Mouse (Mus musculus) monocyte, adult 2 months (primary cell): ENCODE results near the gene Eef1akmt2.
A peak's percentile ranks its signal among the peaks of the same experiment; 100 is the strongest.

Experiments used
- DNase-seq, 2 experiments: peaks; one replicate each; pipeline ENCODE4 v3.0.0; 2022; ENCODE audit warnings: low spot score in 2 of 2, low read depth in 1 of 2

Gene Eef1akmt2

GRCm38 (mm10) chr7:132811716-132812618, 40.5 kb downstream of the Eef1akmt2 start:
- no peak for DNase-seq

DNA sequence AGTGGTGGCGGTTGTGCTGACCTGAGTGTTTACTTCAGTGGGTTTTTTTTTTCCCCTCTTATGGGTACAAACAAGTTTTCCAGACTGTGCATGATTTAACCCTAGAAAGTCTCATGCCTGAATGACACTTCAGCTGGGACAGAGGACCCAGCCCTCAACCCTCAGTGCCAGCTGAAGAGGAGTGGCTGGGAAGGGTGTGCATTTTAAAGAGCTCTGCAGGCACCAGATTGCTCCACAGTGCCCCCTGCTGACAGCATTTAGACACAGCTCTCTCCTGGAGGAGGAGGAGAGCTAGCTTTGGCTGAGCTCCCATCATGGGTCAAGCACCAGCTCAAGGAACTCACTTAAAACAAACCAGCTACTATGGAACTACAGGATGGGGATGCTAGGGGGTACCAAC, 41.6 kb downstream of the Eef1akmt2 start:
- peak; percentile 66 to 74 for DNase-seq

DNA sequence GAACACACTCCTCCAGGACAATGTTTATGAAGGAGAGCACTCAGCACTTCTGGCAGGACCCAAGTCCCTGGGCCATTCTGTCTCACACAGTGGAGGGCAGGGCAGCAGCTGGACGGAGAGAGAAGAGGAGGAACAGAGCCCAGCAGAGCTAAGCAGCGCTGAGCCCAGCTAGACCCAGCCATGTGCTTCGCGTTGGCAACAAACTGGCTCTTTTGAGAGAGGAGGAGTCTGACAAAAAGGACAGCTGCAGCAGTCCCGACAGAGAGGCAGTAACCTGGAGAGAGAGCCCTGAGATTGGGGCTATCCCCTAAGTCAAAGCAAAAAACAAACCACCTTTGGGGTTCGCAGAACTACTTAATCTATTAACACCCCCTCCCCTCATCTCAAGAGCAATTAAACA, 42.1 kb downstream of the Eef1akmt2 start:
- no peak for DNase-seq

DNA sequence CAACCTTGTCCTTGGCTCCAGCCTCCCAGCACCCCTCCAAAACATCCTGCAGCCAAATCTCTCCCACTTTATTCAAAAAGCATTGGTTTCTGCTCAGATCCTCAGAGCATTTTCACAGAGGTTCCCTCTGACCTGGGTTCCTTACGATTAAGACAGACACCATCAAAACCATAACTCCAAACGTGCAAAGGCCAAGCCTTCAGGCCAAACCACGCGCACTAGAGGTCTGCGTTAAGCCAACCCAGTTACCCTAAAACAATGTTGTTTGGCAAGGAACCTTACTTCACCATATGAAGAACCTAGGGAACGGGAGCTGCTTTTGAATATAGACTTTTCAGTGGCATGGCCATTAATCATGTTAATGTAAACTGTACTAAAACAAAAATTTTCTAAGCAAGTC, 42.8 kb downstream of the Eef1akmt2 start:
- no peak for DNase-seq

- DNase-seq = no peak
These were observed 43.4 kb downstream of the Eef1akmt2 start for GRCm38 (mm10) chr7:132808841-132809682.

GRCm38 (mm10) chr7:132808051-132808796, 44.2 kb downstream of the Eef1akmt2 start:
- DNase-seq = no peak

GRCm38 (mm10) chr7:132806926-132807857, 45.3 kb downstream of the Eef1akmt2 start:
- no peak for DNase-seq

- DNase-seq = no peak
These were observed 46.2 kb downstream of the Eef1akmt2 start for GRCm38 (mm10) chr7:132806286-132806685.

DNA sequence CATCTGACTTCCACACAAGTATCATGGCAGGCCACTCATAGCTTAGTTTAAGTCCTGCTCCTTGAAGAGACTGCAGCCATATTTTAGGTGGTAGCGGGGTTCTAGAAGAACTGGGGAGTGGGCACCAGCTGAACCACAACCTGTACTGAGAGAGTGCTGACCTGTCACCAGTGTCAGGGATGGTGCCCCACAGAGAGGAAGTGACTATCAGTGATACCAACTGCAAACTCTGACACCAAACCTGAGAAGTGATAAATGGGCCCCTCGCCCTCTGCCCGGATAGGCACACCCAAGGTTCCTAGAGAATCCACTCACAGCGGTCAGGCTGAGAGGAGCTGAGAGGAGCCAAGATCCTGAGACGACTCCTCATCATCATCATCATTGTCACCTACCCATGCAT, 47.5 kb downstream of the Eef1akmt2 start:
- DNase-seq = no peak

GRCm38 (mm10) chr7:132804461-132804860, 48.0 kb downstream of the Eef1akmt2 start:
- no peak for DNase-seq

DNA sequence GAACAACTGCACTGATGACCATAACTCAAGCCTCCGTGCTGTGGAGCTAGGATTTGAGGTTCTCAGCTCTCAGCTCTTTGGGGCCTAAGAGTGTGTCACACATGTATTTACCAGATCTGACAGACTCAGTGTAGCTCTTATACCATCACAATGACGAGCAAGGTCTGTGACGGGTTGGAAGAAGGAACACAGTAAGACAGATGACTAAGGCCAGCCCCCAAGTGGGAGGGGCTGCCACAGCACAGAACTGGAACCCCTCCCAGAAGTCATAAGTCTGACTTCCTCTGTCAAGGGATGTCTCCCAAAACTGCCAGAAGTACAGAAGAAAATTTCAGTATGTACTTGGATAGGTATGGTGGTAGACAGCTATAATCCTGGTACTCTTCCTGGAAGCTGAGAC, 48.5 kb downstream of the Eef1akmt2 start:
- peak in 1 of 2 experiments; percentile 59 for DNase-seq

DNA sequence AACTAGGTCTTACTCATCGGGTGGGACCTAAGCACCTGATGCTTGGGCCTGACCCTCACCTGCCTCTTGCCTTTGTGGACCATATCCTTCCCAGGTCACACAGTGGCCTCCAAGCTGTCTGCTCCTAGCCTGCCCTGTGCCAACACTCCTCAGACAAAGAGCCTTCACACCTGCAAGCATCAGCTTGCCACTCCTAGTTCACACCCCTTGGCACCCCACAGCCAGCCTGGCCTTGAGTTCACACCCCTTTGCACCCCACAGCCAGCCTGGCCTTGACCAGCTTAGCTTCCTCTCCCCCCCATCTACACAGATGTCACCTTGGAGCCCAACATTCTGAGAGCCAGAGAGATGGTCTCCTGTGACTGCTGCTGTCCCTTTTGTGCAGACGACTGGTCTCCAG, 49.1 kb downstream of the Eef1akmt2 start:
- DNase-seq = no peak

DNA sequence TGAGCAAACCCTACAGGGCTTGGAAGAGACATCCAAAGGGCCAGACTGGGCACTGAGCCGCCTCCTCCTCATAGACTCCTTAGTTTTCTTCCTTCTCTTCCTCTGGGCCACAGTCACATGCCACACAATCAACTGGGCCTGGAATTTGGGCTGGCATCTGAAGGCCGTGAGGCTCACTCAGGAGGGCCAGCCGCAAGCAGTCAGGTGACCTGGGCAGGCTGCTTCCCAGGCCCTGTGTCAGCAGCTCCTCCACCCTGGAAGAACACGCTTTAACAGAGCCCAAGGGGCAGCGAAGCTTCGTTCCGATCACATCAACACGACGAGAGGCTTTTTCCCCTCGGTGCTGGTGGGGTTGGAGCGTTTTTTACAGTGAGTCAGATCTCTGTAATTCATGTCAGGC, 49.8 kb downstream of the Eef1akmt2 start:
- no peak for DNase-seq

GRCm38 (mm10) chr7:132802066-132802465, 50.4 kb downstream of the Eef1akmt2 start:
- no peak for DNase-seq

- DNase-seq = no peak
These were observed 51.0 kb downstream of the Eef1akmt2 start for GRCm38 (mm10) chr7:132801509-132801908.

DNA sequence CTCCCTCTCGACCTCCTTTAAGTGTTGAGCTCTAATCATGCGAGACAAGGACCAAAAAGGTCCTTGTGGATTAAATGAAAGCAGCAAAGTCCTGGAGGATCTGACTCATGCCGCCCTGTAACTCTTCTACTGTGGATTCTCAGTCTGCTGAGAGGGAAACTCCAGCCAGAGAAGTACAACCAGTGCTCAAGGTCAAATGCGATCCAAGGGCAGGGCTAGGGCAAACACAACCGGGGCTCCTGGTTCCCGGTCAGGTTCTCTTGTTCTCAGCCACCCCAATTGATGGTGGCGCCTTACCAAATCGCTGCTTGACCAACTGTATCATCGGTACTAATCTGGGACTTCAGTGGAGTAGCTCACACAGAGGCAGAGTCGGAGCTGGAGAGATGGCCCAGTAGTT, 51.6 kb downstream of the Eef1akmt2 start:
- DNase-seq = no peak

- no peak for DNase-seq
These were observed 53.1 kb downstream of the Eef1akmt2 start for GRCm38 (mm10) chr7:132799119-132800016.

DNA sequence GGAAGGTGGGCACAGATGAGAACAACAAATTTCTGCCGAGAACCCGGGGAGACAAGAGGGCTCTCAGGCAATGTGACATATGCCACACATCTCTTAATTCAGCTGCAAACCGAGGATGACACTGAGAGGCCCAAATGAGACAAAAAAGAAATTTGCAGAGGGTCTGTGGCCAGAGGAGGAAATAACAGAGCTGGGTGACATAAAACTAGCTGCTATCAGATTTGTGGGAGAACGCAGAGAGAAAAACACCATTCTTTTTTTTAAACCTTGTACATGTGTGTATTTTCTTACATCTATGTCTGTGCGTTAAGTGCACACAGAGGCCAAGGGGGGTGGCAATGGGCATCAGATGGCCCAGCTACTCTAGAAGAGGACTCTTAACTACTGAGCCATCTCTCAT, 57.3 kb downstream of the Eef1akmt2 start:
- DNase-seq = no peak

GRCm38 (mm10) chr7:132793467-132793866, 59.0 kb downstream of the Eef1akmt2 start:
- DNase-seq = no peak
